In the genomic region with DNA sequence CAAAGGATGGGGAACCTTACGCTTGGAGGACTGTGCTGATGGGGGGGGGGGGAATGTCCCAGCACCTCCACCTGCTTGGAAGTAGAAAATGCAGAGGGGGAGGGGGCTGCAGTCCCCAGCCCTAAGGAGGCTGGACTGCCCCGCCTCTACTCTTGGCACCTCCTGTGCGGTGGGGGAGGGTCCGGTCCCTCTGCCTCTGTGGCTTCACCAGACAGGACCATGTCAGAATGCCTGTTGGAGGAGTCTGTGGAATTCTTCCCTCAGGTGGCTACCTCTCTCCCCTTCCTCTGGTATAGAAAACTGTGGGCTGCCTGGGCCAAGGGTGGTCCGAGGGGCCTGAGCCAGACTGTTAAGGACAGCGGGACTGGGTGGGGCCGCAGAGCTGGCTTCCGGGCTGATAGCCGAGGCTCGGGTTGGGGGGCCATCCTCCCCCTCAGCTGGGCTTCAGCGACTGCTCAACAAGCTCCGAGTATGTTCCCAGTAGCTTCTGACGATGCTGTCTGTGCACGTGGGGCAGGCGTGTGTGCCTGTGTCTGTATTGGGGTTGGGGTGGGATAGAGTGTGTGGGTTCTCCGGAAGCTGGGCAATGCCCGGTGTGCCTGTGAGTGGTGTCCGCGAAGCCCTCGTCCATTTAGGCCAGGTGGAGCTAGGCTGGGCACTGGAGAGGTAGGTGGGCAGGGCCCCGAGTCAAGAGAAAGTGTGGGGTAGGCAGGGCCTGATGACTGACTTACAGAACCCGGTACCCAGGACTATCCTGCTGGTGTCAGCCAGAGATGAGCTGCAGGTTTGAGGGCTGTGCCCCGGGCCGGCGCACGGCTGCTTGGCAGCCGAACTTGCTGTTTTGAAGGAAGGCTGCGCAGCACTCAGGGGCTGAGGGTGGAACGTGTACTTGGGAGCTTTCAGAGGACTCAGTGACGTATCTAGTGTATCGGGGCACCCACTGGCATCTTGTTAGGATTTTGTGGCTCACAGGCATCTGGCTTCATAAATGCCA, we compare ENCODE assay signal across 8 mouse cellular contexts. TPM values are rescaled to one million over a fixed set of nuclear protein-coding genes. Genes with fewer than 3 reads are reported as not detected.
DNase-seq lines count a peak whose midpoint lies in the region; ATAC-seq and TF ChIP-seq lines count a peak whose summit lies in the region.

No protein-coding gene starts in this region.

- no peak overlapping the region for H3K27ac ChIP-seq in heart, embryonic 16.5 days (ENCODE audit: low read length)
- no peak overlapping the region for H3K27ac ChIP-seq in heart, adult 2 months
- H3K27ac ChIP-seq in forebrain, embryonic 11.5 days (ENCODE audit: low read depth, low read length) = no peak overlapping the region
- no peak overlapping the region for H3K27ac ChIP-seq in limb, embryonic 15.5 days

- TF ChIP-seq POLR2A in heart, adult 2 months (IDR thresholded peaks at IDR 0.05; ENCODE audit: insufficient read depth, low read depth, low read length) = no peak

- H3K4me1 ChIP-seq in heart, embryonic 16.5 days (ENCODE audit: control insufficient read depth, insufficient read depth, low read length) = peaks cover 10% of the 10 kb centered on the region; the same call in 1 of the 2 replicates
- no peaks in the 10 kb centered on the region; the same call in 1 of the 2 replicates for H3K4me1 ChIP-seq in heart, adult 2 months (ENCODE audit: control insufficient read depth, insufficient read depth, low read length)
- peaks cover 7% of the 10 kb centered on the region for H3K4me1 ChIP-seq in forebrain, embryonic 11.5 days (replicated peaks; ENCODE audit: control insufficient read depth, insufficient read depth, low read length)
- H3K4me1 ChIP-seq in limb, embryonic 15.5 days = peaks cover 27% of the 10 kb centered on the region

- no peak overlapping the region for H3K9ac ChIP-seq in heart, embryonic 16.5 days (ENCODE audit: low read length)
- H3K9ac ChIP-seq in heart, adult 2 months (ENCODE audit: low read depth, low read length) = no peak overlapping the region
- H3K9ac ChIP-seq in forebrain, embryonic 11.5 days (ENCODE audit: low read length) = no peak overlapping the region
- no peak overlapping the region for H3K9ac ChIP-seq in limb, embryonic 15.5 days

- no peaks in the 10 kb centered on the region for H3K9me3 ChIP-seq in heart, embryonic 16.5 days (replicated peaks; ENCODE audit: control insufficient read depth, low read length)
- H3K9me3 ChIP-seq in forebrain, embryonic 11.5 days (ENCODE audit: control insufficient read depth, low read length) = no peaks in the 10 kb centered on the region
- H3K9me3 ChIP-seq in limb, embryonic 15.5 days = no peaks in the 10 kb centered on the region

- TF ChIP-seq EP300 in heart, adult 2 months (IDR thresholded peaks at IDR 0.05; ENCODE audit: insufficient read depth, low read depth, low read length) = no peak

- H3K27me3 ChIP-seq in heart, embryonic 16.5 days (ENCODE audit: control insufficient read depth, insufficient read depth, low read length) = peaks cover 79% of the 10 kb centered on the region
- peaks cover 8% of the 10 kb centered on the region for H3K27me3 ChIP-seq in heart, adult 2 months (ENCODE audit: control insufficient read depth, insufficient read depth, low read length)
- peaks cover 22% of the 10 kb centered on the region for H3K27me3 ChIP-seq in forebrain, embryonic 11.5 days (ENCODE audit: control insufficient read depth, insufficient read depth, low read length)
- H3K27me3 ChIP-seq in limb, embryonic 15.5 days = peaks cover 87% of the 10 kb centered on the region

- no peaks in the 10 kb centered on the region for H3K79me2 ChIP-seq in heart, adult 2 months (replicated peaks; ENCODE audit: control insufficient read depth, insufficient read depth, low read length)

- ATAC-seq in heart, embryonic 16.5 days (replicated peaks; ENCODE audit: extremely low read depth, insufficient read depth, low FRiP score) = no peak
- no peak for ATAC-seq in forebrain, embryonic 11.5 days (replicated peaks; ENCODE audit: low FRiP score)
- ATAC-seq in limb, embryonic 15.5 days (ENCODE audit: insufficient number of reproducible peaks, low FRiP score, low TSS enrichment, low read depth) = no peak
- no peak for ATAC-seq in activated CD4-positive, CD25-positive, alpha-beta regulatory T cell, adult 4 months

- no peak for DNase-seq in heart, adult 2 months
- peak; percentile 30 for DNase-seq in R1 (ENCODE audit: low read depth, low spot score)
- DNase-seq in forebrain, embryonic 11.5 days (ENCODE audit: low spot score) = no peak
- no peak for DNase-seq in embryo, embryonic 9.5 days (ENCODE audit: extremely low spot score)
- DNase-seq in adrenal gland, postnatal 25 days = no peak

- TF ChIP-seq CTCF in heart, adult 2 months (IDR thresholded peaks at IDR 0.05) = no peak

- H3K4me2 ChIP-seq in heart, embryonic 16.5 days (ENCODE audit: low read depth, low read length) = peak overlapping the region; percentile 28; the same call in 1 of the 2 replicates
- peak overlapping the region; percentile 100 for H3K4me2 ChIP-seq in forebrain, embryonic 11.5 days (ENCODE audit: low read depth, low read length, severe bottlenecking)
- peak overlapping the region; percentile 98 for H3K4me2 ChIP-seq in limb, embryonic 15.5 days

- H3K36me3 ChIP-seq in heart, embryonic 16.5 days (ENCODE audit: control insufficient read depth, insufficient read depth) = no peaks in the 10 kb centered on the region
- no peaks in the 10 kb centered on the region for H3K36me3 ChIP-seq in heart, adult 2 months (ENCODE audit: control insufficient read depth, insufficient read depth, low read length)
- H3K36me3 ChIP-seq in forebrain, embryonic 11.5 days (ENCODE audit: control insufficient read depth, insufficient read depth, low read length) = no peaks in the 10 kb centered on the region
- no peaks in the 10 kb centered on the region for H3K36me3 ChIP-seq in limb, embryonic 15.5 days

- H3K4me3 ChIP-seq in heart, embryonic 16.5 days (ENCODE audit: low read length) = peak overlapping the region; percentile 17
- H3K4me3 ChIP-seq in heart, adult 2 months = no peak overlapping the region
- peak overlapping the region; percentile 69; the same call in 1 of the 2 replicates for H3K4me3 ChIP-seq in forebrain, embryonic 11.5 days (ENCODE audit: low read depth, low read length)
- H3K4me3 ChIP-seq in limb, embryonic 15.5 days = peak overlapping the region; percentile 72

- intact Hi-C loops in heart, adult 2 months (cut with DNase I) = no loop called here

- WGBS in heart, embryonic 16.5 days = 9% methylated on average over 31 of the region's 31 CpGs
- WGBS in heart, adult 2 months = 19% methylated on average over 31 of the region's 31 CpGs
- 9% methylated on average over 31 of the region's 31 CpGs for WGBS in forebrain, embryonic 11.5 days
- 7% methylated on average over 31 of the region's 31 CpGs for WGBS in limb, embryonic 15.5 days

RNA-seq across cellular contexts. Expression of a gene that starts 1.5 kb away (rescaled TPM):
- polyA plus RNA-seq in heart, embryonic 16.5 days (2015; fragmentation: Nextera tagmentation; extraction: Ambion mirVana) = 49.9 and 57.8 TPM in 2 replicates
- 10 to 100 TPM; 31.3 to 32.5 TPM for total RNA-seq in heart, adult 2 months (2021)
- polyA plus RNA-seq in heart, adult 2 months (2012; rRNA removed) = 61.0 and 61.5 TPM in 2 replicates
- 140 and 163 TPM in 2 replicates for polyA plus RNA-seq in forebrain, embryonic 11.5 days (2014; fragmentation: Nextera tagmentation; extraction: Ambion mirVana)
- 83.7 and 86.5 TPM in 2 replicates for polyA plus RNA-seq in limb, embryonic 15.5 days (2015; fragmentation: Nextera tagmentation; extraction: Ambion mirVana)
- 50.6 and 63.0 TPM in 2 replicates for total RNA-seq in adrenal gland, postnatal 25 days (2021)
- 10 to 100 TPM; 56.8 to 71.9 TPM for polyA plus RNA-seq in activated CD4-positive, CD25-positive, alpha-beta regulatory T cell, adult 4 months (2017; shearing (Covaris generic))

Comparison
In these comparisons a context has a peak if more than half of its experiments do, and no peak if none do; other contexts are left out.
1. H3K4me2 ChIP-seq: peak in every context shown above with its lines; median percentile 100 in forebrain, embryonic 11.5 days; 98 in limb, embryonic 15.5 days; 28 in heart, embryonic 16.5 days.